Mouse (Mus musculus): Measurements from ENCODE around the gene Plekha6. TPM values are rescaled to one million over a fixed set of nuclear protein-coding genes. Genes with fewer than 3 reads are reported as not detected.

Plekha6 gene
- polyA plus RNA-seq, 3 experiments from 2014 or later: 0.25 TPM; not detected in 2

DNA sequence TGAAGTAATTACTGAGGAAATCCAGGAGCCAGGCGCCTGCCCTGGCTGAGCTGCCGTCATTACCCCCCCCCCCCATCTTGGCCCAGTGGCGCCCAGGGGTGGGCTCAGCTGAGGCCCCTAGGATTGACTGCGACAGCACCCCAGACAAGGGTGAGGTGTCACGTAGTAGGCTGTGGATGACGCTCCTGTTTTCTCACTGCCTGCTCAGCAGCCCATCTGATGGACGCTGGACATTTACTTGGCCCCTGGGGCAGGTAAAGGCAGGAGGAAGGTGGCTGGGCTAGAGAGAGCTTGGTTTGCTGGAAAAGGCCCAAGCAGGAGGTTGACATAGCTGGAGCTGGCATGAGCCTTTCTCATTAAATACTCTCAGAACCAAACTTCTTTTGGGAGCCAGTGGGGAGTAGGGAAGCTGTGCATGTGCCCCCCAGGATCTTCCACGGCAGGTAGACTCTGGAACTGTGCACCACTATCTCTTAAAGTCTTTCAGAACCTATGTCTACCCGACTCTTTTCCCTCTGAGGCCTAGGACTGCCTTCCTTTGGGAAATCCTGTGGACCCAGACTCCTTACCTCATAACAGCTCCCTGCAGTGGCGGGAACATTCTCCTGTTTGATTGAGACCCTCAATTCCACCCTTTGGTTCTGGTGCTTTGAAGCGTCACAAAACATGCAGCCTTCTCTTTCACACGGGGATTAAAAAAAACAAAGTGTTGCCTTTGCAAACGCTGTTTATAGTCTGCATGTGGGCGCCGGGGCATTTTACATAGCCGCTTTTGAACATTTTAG lies 19.3 kb downstream of the Plekha6 start:
- no peak for ATAC-seq

GRCm38 (mm10) chr1:133187948-133188680 lies 24.1 kb downstream of the Plekha6 start:
- no peak for ATAC-seq

- ATAC-seq: no peak
These were observed 24.7 kb downstream of the Plekha6 start for GRCm38 (mm10) chr1:133188719-133189118.

- ATAC-seq: no peak
These were observed 25.5 kb downstream of the Plekha6 start for GRCm38 (mm10) chr1:133189471-133189870.

- ATAC-seq: no peak
These were observed 26.5 kb downstream of the Plekha6 start for GRCm38 (mm10) chr1:133190550-133190949.

DNA sequence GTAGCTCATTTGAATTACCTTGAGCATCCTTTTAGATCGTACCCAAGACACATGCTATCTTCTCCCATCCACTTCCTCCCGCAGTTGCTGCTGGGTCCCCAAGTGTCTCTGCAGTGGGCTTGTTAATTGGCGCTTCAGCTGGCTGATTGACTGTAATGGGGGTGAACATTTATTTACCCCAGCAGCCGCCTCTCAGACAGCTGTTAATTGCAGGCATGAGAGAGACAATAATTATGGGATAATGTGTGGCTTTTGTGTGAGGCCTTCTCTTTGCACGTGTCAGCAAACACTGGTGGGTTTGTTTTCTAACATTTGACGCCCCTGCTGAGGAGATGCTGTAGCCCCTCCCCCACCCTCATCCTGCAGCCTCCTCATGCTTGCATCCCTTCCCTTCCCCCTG lies 32.2 kb downstream of the Plekha6 start:
- no peak for ATAC-seq

DNA sequence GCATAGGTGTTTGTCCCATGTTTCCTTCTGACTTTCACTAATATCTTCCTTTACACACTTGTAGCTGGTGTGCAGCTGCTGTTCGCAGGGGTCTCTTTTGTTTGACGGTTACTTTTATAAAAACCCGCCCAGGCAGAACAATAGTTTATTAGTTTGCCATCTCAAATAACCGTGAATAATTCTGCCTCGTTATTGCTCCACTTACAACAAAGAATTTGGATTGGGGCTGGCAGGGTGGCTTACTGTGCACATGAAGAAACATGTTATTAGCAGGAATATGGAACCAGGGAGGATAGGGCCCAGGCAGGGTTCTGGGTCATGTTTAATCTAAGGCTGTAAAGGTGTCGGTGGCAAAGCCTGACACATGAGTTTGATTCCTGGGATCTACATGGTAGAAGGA lies 33.3 kb downstream of the Plekha6 start:
- no peak for ATAC-seq

DNA sequence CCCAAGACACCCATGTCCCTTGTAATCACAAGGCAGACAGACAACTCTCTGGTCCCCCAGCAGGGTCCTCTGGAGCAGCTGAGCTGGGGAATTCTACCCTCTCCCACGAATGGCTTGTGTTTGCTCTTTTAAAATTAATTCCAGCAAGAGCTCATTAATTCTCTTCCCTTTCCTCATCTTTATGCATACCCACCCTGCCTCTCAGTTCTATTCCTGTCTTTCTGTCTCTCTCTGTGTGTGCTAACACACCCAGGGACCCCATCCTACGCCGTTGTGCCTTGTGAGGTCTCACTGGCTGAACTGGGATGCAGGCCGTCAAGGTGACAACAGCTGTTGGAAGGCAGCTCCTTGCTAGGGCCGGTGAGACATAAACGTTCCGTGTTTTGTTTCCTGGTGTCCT lies 35.7 kb downstream of the Plekha6 start:
- ATAC-seq: no peak

DNA sequence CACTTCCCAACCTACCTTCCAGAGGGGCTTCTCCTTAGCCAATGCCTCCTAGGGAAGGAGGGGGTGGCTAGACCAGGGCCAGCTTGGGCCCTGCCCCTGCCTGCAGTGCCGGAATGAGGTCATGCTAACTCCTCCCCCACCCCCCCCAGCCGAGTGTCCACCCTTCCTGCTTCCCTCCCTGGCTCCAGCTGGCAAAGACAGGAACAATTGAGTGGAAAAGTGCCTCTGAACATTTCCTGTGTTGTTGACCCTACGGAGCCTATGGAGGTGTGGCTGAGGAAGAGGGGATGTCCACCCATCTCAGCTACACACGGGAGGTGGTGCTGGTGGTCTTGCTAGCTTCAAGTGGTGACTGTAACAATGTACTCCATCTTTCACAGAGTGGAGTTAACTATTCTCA lies 37.5 kb downstream of the Plekha6 start:
- ATAC-seq: no peak

DNA sequence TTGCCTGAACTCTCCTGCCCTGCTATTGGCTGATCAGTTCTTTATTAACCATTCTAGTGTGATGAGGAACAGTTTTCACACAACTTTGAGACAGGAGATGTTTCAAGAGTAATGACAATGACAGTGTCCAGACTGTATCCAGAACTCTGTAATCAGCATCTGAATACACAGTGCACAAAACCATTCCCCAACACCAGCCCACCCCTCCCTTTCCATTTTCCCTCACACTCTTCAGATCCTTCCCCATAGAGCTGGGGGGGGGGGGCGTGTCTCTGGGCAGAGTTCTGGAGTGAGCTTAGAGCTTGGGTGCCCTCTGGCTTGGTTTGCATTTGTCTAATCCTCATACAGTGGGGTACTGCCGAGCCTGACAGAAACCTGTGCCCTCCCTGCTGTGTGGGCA lies 39.7 kb downstream of the Plekha6 start:
- ATAC-seq: no peak

GRCm38 (mm10) chr1:133204341-133204849 lies 40.4 kb downstream of the Plekha6 start:
- ATAC-seq: no peak

DNA sequence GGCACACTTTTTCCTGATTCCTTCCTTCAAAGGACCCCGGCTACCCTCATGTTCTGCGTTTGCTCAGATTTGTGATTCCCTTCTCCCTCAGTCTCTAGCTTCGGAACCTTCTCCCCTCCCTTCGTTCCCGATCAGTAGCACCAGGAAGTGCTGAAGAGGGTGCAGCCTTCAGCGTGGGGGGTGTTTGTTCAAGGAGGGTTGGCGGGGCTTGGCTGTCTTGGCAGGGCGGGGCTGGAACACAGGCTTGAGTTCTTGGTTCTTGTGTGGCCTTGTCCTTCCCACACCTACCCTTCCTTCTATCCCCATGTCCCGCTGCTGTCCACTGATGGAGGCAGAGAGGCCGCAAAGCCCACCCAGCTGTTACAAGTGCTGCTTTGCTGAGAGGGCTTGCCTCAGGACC lies 41.0 kb downstream of the Plekha6 start:
- no peak for ATAC-seq

DNA sequence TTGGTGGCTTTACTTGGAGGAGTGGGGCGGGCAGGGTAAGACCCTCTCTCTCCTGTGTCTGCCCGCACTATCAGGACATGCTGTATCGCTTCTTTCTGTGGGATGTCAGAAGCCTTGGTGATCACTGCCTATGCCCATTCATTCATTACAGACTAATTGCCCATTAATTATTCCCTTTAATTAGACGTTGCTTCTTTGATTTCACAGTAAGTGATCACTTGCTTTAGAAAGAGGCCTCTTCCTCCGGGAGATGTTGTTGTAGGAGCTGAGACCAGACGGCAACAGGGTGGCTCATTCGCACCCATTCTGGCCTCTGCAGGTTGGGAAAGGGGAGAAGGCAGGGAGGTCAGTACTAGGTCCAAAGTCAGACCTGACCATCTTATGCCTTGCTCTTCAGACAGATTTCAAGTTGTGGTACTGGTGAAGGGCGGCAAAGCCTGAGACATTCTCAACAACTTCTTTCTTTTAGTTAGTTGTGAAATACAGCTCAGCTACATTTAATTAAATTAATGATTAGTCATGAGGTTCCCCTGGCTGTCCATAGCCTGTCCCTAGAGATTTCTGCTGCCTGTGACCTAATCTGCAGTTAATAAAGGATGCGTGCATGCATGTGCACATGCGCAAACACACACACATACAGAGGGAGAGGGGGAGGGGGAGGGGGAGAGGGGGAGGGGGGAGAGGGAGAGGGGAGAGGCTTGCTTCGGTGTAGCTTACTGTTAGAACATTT lies 44.2 kb downstream of the Plekha6 start:
- no peak for ATAC-seq

DNA sequence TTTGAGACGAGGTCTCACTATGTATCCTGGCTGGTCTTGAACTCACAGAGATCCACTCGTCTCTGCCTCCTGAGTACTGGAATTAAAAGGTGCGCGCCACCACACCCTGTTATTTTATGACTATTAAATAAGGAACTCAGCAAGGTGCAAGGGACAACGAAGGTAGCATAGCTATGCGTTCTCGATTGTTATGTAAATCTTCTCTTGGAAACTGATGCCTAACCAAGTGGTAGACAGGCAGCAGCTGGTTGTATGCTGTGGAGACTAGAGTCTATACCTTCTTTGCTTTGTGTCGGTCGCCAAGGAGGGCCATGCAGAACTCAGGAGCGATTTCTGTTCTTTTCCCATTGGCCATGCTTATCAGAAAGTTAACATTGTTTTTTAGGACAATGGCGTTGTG lies 45.0 kb downstream of the Plekha6 start:
- ATAC-seq: no peak

DNA sequence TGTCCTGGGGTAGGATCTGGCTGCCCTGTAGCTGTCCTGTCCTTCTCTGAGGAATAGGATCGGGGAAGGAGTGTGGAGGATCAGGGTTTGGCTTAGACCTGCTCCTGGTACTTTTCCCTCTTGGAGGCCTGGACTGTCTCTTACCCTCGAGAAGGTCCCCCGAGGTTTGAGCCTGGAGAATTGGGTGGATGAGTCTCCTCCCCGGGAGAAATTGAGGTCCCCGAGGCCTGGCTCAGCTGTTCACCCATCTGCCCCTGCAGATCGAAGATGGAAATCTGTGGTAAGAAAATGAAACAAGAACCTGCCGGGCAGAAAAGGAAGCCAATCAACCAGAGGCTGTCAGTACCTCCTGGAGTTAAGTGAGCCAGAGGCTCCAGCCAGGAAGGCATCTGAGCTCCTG lies 45.5 kb downstream of the Plekha6 start:
- no peak for ATAC-seq

GRCm38 (mm10) chr1:133209901-133210516 lies 46.0 kb downstream of the Plekha6 start:
- no peak for ATAC-seq

GRCm38 (mm10) chr1:133210766-133211165 lies 46.8 kb downstream of the Plekha6 start:
- no peak for ATAC-seq

DNA sequence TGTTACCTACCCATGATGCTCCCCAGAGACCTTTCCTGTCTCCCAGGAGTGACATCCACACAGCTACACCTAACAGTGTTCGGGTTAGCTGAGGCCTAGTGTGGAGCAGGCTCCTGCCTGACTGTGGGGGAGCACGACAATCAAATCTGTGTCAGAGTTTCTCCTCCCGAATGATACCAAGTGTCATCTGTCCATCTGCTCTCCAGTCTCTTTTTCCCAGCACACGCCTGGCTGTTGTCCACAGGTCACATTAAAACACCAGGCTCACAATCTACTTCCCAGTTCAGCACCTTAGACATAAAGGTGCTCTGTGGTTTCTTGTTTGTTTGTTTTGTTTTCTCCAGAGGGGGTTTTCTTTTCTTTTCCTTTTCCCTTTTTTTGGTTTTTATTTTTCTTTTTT lies 48.3 kb downstream of the Plekha6 start:
- ATAC-seq: no peak

DNA sequence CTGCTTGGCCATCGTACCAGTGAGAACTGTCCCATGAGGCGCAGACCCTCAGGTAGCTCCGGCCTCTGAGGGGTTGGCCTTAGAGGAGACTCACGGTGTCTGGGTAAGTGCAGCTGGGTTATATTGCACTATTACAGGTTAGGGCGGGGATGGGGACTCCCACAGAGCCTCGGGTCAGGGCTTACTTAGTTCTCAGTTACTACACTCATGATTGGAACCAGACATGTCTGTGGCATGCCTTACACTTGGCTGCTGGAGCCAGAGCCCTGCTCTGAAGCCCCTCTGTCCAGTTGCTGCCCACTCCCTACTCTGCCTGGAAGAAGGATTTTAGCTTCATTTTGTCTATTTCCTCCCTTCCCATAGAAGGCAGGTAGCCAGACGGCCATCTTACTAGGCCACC lies 49.1 kb downstream of the Plekha6 start:
- no peak for ATAC-seq

DNA sequence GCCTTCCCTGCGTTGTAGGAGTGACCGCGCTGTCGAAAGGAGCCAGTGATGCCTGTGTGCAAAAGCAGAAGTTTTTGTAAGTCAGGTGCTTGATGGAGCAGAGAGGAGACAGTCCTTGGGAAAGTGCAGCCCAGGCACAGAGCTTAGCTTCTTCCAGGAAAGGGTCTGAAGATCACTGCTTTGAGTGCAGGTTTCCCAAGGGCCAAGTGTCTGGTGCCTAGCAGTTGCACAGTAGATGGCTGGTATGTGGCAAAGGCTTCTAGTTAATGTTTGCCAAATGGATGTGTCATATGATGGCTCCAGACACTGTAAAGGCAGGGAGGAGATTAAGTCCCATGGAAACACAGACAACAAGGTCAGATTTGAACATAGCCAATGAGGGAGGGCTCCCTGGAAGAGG lies 49.9 kb downstream of the Plekha6 start:
- ATAC-seq: no peak

DNA sequence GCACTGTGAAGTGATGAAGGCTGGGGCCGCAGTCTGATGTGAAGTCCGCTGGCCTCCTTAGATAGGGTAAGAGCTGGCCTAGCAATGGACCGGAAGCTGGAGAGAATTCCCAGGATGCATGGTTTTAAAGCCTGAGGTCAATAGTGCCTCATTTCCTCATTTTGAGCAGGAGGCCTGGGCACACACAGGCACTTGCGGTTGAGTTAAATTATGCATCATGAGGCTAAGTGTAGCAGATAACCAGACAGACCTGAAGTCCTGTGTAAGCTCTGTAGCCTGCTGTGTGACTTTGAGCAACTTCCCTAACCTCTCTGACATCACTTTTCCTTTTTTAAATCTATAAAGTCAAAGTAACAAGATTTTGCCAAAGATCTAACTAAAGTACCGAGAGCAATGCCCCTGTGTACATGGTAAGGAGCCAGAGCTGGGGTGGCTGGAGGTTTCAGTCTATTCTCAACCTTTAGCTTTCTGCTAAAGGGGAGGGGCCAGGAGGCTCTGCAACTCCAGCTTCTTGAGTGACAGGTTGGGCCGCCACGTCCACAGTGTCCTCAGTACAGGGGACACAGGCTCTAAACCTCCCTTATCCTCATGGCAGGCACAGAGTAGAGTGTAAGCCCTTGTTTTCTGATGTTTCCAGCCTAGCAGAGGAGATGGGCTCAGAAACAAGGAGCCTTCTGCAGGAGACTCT lies 50.8 kb downstream of the Plekha6 start:
- no peak for ATAC-seq

DNA sequence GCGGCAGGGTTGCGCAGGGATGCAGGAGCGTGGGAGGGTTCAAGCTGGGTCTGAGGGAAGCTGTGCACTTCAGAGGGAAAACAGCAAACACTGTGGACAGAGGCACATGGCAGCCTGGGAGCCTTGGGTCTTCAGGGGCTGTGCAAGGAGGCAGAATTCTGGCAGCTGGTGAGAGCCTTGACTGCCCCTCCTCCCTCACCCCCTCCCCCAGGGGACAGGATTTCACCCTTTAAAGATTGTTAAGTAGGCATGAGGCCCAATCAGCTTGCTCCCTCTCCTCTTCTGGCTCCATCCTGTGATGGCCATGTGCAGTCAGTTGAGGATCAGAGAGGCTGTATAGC lies 51.3 kb downstream of the Plekha6 start:
- ATAC-seq: no peak
